8 mouse cellular contexts compared by ENCODE assay signal in genomic region chr2:116061401-116062021, GRCm38 (mm10). TPM values are rescaled to one million over a fixed set of nuclear protein-coding genes. Genes with fewer than 3 reads are reported as not detected.
DNase-seq lines count a peak whose midpoint lies in the region; ATAC-seq lines count a peak whose summit lies in the region.

No protein-coding gene starts in this region.

- peak overlapping the region; percentile 98 for H3K27ac ChIP-seq in forebrain, embryonic 13.5 days
- peak overlapping the region; percentile 98 for H3K27ac ChIP-seq in kidney, embryonic 16.5 days (ENCODE audit: low read length)
- H3K27ac ChIP-seq in midbrain, embryonic 12.5 days (replicated peaks): peak overlapping the region; percentile 93

- peaks cover 39% of the 10 kb centered on the region for H3K36me3 ChIP-seq in forebrain, embryonic 13.5 days (ENCODE audit: poor library complexity, severe bottlenecking)
- peaks cover 3% of the 10 kb centered on the region; the same call in 1 of the 2 replicates for H3K36me3 ChIP-seq in kidney, embryonic 16.5 days (ENCODE audit: insufficient read depth, low read length)
- H3K36me3 ChIP-seq in midbrain, embryonic 12.5 days: no peaks in the 10 kb centered on the region

- H3K4me2 ChIP-seq in forebrain, embryonic 13.5 days: peak overlapping the region; percentile 86
- peak overlapping the region; percentile 78 for H3K4me2 ChIP-seq in kidney, embryonic 16.5 days (replicated peaks; ENCODE audit: low read depth, low read length)
- peak overlapping the region; percentile 81 for H3K4me2 ChIP-seq in midbrain, embryonic 12.5 days (replicated peaks)

- H3K4me1 ChIP-seq in forebrain, embryonic 13.5 days: peaks cover 47% of the 10 kb centered on the region
- H3K4me1 ChIP-seq in kidney, embryonic 16.5 days (ENCODE audit: insufficient read depth, low read length): peaks cover 31% of the 10 kb centered on the region
- H3K4me1 ChIP-seq in midbrain, embryonic 12.5 days: peaks cover 54% of the 10 kb centered on the region

- 0 out of 2 replicates have a peak, but pooled peaks cover 3% of the 10 kb centered on the region for H3K27me3 ChIP-seq in forebrain, embryonic 13.5 days
- H3K27me3 ChIP-seq in kidney, embryonic 16.5 days (ENCODE audit: insufficient read depth, low read length): no peaks in the 10 kb centered on the region
- H3K27me3 ChIP-seq in midbrain, embryonic 12.5 days: peaks cover 21% of the 10 kb centered on the region

- under 1% methylated on average over 30 of the region's 30 CpGs for WGBS in forebrain, embryonic 13.5 days
- 1% methylated on average over 30 of the region's 30 CpGs for WGBS in kidney, embryonic 16.5 days
- WGBS in midbrain, embryonic 12.5 days: under 1% methylated on average over 30 of the region's 30 CpGs

- no peak for ATAC-seq in forebrain, embryonic 13.5 days
- ATAC-seq in kidney, embryonic 16.5 days (ENCODE audit: low FRiP score, low TSS enrichment): no peak
- ATAC-seq in midbrain, embryonic 12.5 days (ENCODE audit: low FRiP score, low read depth): no peak
- ATAC-seq in inflammation-experienced regulatory T-cells, adult 6 months: no peak
- no peak for ATAC-seq in cerebellum, adult (ENCODE audit: insufficient number of reproducible peaks, low FRiP score, low TSS enrichment)

- H3K9me3 ChIP-seq in forebrain, embryonic 13.5 days (replicated peaks): no peaks in the 10 kb centered on the region
- no peaks in the 10 kb centered on the region for H3K9me3 ChIP-seq in kidney, embryonic 16.5 days (ENCODE audit: low read length)
- no peaks in the 10 kb centered on the region for H3K9me3 ChIP-seq in midbrain, embryonic 12.5 days

- H3K4me3 ChIP-seq in forebrain, embryonic 13.5 days: peak overlapping the region; percentile 91
- H3K4me3 ChIP-seq in kidney, embryonic 16.5 days (ENCODE audit: low read length): peak overlapping the region; percentile 83
- peak overlapping the region; percentile 63 for H3K4me3 ChIP-seq in midbrain, embryonic 12.5 days

- H3K9ac ChIP-seq in forebrain, embryonic 13.5 days: peak overlapping the region; percentile 100
- peak overlapping the region; percentile 97 for H3K9ac ChIP-seq in kidney, embryonic 16.5 days (replicated peaks; ENCODE audit: low read length)
- peak overlapping the region; percentile 95 for H3K9ac ChIP-seq in midbrain, embryonic 12.5 days (replicated peaks)

- DNase-seq in right cerebral cortex, postnatal 25 days: peak; percentile 46
- DNase-seq in right cerebral cortex, postnatal 36 days (ENCODE audit: low spot score in 2 of 2): no peak
- DNase-seq in T-cell, adult 2 months (ENCODE audit: low spot score): no peak

RNA-seq across cellular contexts. Expression of gene Meis2, which starts 4.1 kb away (rescaled TPM):
- polyA plus RNA-seq in forebrain, embryonic 13.5 days (2015; fragmentation: Nextera tagmentation; extraction: Ambion mirVana): 128 and 130 TPM in 2 replicates
- polyA plus RNA-seq in kidney, embryonic 16.5 days (2015; fragmentation: Nextera tagmentation; extraction: Ambion mirVana): 72.6 and 90.3 TPM in 2 replicates
- polyA plus RNA-seq in midbrain, embryonic 12.5 days (2016; fragmentation: Nextera tagmentation; extraction: Ambion mirVana): 76.1 and 92.1 TPM in 2 replicates
- polyA plus RNA-seq in inflammation-experienced regulatory T-cells, adult 6 months (2017; shearing (Covaris generic)): under 1 TPM in 1 of 3 experiments, not detected in 2; 0.34 TPM

Comparison
In these comparisons a context has a peak if more than half of its experiments do, and no peak if none do; other contexts are left out.
1. RNA of gene Meis2, which starts 4.1 kb away (polyA plus RNA-seq): 128 to 130 TPM in forebrain, embryonic 13.5 days, 76.1 to 92.1 TPM in midbrain, embryonic 12.5 days and 72.6 to 90.3 TPM in kidney, embryonic 16.5 days; 0.34 TPM in inflammation-experienced regulatory T-cells, adult 6 months; every median in the first group is over 10 times any median in the second.
2. Peak in every context shown above with its lines, with median percentiles within 50 percentile points of each other: H3K27ac ChIP-seq, H3K4me2 ChIP-seq, H3K4me3 ChIP-seq and H3K9ac ChIP-seq.